Mouse (Mus musculus) forebrain, embryonic 16.5 days (tissue): ENCODE results near the gene Slc25a12. TPM values are rescaled to one million over a fixed set of nuclear protein-coding genes. Genes with fewer than 3 reads are reported as not detected.
A peak's percentile ranks its signal among the peaks of the same experiment; 100 is the strongest.
"Not testable (repeated sequence)": the region's sequence is repeated elsewhere in the genome, so short reads cannot be mapped to it uniquely, and the experiment has no call there.

Experiments
- ATAC-seq: fragments of 200-750 bp; cut with Nextera tagmentation; 2 replicates; pipeline ENCODE4 v1.8.0; 2017; ENCODE audit warnings: mild to moderate bottlenecking, moderate library complexity
- H3K27ac ChIP-seq: fragments of 300-500 bp; sonication (generic); 2 replicates; pipeline ENCODE4 v1.5.1; 2014; ENCODE audit warnings: low read length, control low read depth
- H3K27me3 ChIP-seq: fragments of 300-500 bp; sonication (generic); replicated peaks from 2 replicates; pipeline ENCODE4 v1.6.1; 2014; ENCODE audit warnings: low read length; ENCODE audit not compliant: control insufficient read depth, insufficient read depth
- H3K36me3 ChIP-seq: fragments of 300-500 bp; sonication (generic); 2 replicates; pipeline ENCODE4 v1.6.1; 2014; ENCODE audit not compliant: control insufficient read depth, insufficient read depth
- H3K4me1 ChIP-seq: fragments of 300-500 bp; sonication (generic); replicated peaks from 2 replicates; pipeline ENCODE4 v1.6.1; 2014; ENCODE audit warnings: low read length; ENCODE audit not compliant: control insufficient read depth, insufficient read depth
- H3K4me2 ChIP-seq: fragments of 300-500 bp; sonication (generic); 2 replicates; pipeline ENCODE4 v1.6.1; 2014; ENCODE audit warnings: mild to moderate bottlenecking, low read length, control low read depth
- H3K4me3 ChIP-seq: fragments of 300-500 bp; sonication (generic); replicated peaks from 2 replicates; pipeline ENCODE4 v1.5.1; 2014; ENCODE audit warnings: mild to moderate bottlenecking, low read length, control low read depth
- H3K9ac ChIP-seq: fragments of 300-500 bp; sonication (generic); replicated peaks from 2 replicates; pipeline ENCODE4 v1.6.1; 2014; ENCODE audit warnings: low read depth, low read length, control low read depth
- H3K9me3 ChIP-seq: fragments of 300-500 bp; sonication (generic); 2 replicates; pipeline ENCODE4 v1.6.1; 2016; ENCODE audit warnings: low read length; ENCODE audit not compliant: control insufficient read depth
- WGBS: fragments of 180-500 bp; shearing (Covaris S2); extraction: QIAGEN DNeasy Blood & Tissue Kit; methylation state at CpG from one replicate; pipeline ENCODE4 v1.1.7; 2014; 5-methylcytosine and 5-hydroxymethylcytosine counted together
- polyA plus RNA-seq: library from polyadenylated mRNA; unstranded; fragments of >200 nt; fragmentation: Nextera tagmentation; extraction: Ambion mirVana; gene quantifications from 2 replicates; pipeline ENCODE4 v1.2.1, GENCODE M21; 2015

Gene Slc25a12
- polyA plus RNA-seq, 1 experiment from 2014 or later, result 86.7 TPM

GRCm38 (mm10) chr2:71374275-71375155, 7.0 kb upstream of the Slc25a12 start:
- H3K27me3 ChIP-seq, result no peaks in the 10 kb centered on the region
- no peak for ATAC-seq
- H3K9ac ChIP-seq, result no peak overlapping the region
- H3K4me3 ChIP-seq, result no peak overlapping the region
- H3K4me1 ChIP-seq, result no peaks in the 10 kb centered on the region
- WGBS, result 76% methylated on average over 8 of the region's 8 CpGs
- no peaks in the 10 kb centered on the region for H3K36me3 ChIP-seq
- H3K9me3 ChIP-seq, result no peaks in the 10 kb centered on the region
- no peak overlapping the region for H3K27ac ChIP-seq
- no peak overlapping the region for H3K4me2 ChIP-seq

- not testable (repeated sequence) for H3K4me3 ChIP-seq, H3K27me3 ChIP-seq, H3K4me2 ChIP-seq, H3K27ac ChIP-seq, H3K9ac ChIP-seq, H3K4me1 ChIP-seq, H3K36me3 ChIP-seq, ATAC-seq, H3K9me3 ChIP-seq
- 92% methylated on average over 4 of the region's 4 CpGs for WGBS
Observed at GRCm38 (mm10) chr2:71372261-71372660, 4.7 kb upstream of the Slc25a12 start.

- no peak for ATAC-seq
- Histone ChIP-seq H3K27ac (no peak overlapping the region), H3K27me3 (no peaks in the 10 kb centered on the region), H3K4me3 (no peak overlapping the region), H3K4me1 (peaks cover 4% of the 10 kb centered on the region), H3K4me2 (no peak overlapping the region), H3K9ac (no peak overlapping the region), H3K36me3 (no peaks in the 10 kb centered on the region), H3K9me3 (no peaks in the 10 kb centered on the region)
- WGBS, result 50% methylated on average over 5 of the region's 5 CpGs
Observed at GRCm38 (mm10) chr2:71371790-71372189, 4.2 kb upstream of the Slc25a12 start.

GRCm38 (mm10) chr2:71368086-71368485, 537 bp upstream of the Slc25a12 start:
- Histone ChIP-seq H3K4me1 (peaks cover 22% of the 10 kb centered on the region), H3K9me3 (no peaks in the 10 kb centered on the region), H3K9ac (no peak overlapping the region), H3K27ac (no peak overlapping the region), H3K27me3 (no peaks in the 10 kb centered on the region), H3K36me3 (no peaks in the 10 kb centered on the region), H3K4me3 (no peak overlapping the region), H3K4me2 (peak overlapping the region; percentile 22)
- WGBS, result 47% methylated on average over 8 of the region's 8 CpGs
- ATAC-seq, result 0 out of 2 replicates have a peak, but pooled peaks have one; percentile 1

- Histone ChIP-seq H3K27ac (peak overlapping the region; percentile 87), H3K4me2 (peak overlapping the region; percentile 70), H3K9me3 (no peaks in the 10 kb centered on the region), H3K4me1 (peaks cover 22% of the 10 kb centered on the region), H3K27me3 (no peaks in the 10 kb centered on the region), H3K4me3 (peak overlapping the region; percentile 94), H3K36me3 (peaks cover 2% of the 10 kb centered on the region; the same call in 1 of the 2 replicates), H3K9ac (peak overlapping the region; percentile 77)
- ATAC-seq, result no peak
- WGBS, result 10% methylated on average over 9 of the region's 9 CpGs
Observed at GRCm38 (mm10) chr2:71366618-71367124, 878 bp downstream of the Slc25a12 start.

GRCm38 (mm10) chr2:71360192-71360591, 7.4 kb downstream of the Slc25a12 start:
- Histone ChIP-seq H3K27me3 (no peaks in the 10 kb centered on the region), H3K9ac (no peak overlapping the region), H3K4me2 (no peak overlapping the region), H3K4me1 (peaks cover 5% of the 10 kb centered on the region), H3K36me3 (peaks cover 6% of the 10 kb centered on the region; the same call in 1 of the 2 replicates), H3K27ac (no peak overlapping the region), H3K4me3 (no peak overlapping the region), H3K9me3 (no peaks in the 10 kb centered on the region)
- 86% methylated on average over 1 of the region's 1 CpGs for WGBS
- ATAC-seq, result no peak

GRCm38 (mm10) chr2:71358347-71358746, 9.2 kb downstream of the Slc25a12 start:
- no peak overlapping the region for H3K9ac ChIP-seq
- H3K4me3 ChIP-seq, result no peak overlapping the region
- H3K27me3 ChIP-seq, result no peaks in the 10 kb centered on the region
- H3K27ac ChIP-seq, result no peak overlapping the region
- WGBS, result 93% methylated on average over 5 of the region's 5 CpGs
- no peak for ATAC-seq
- H3K36me3 ChIP-seq, result peaks cover 6% of the 10 kb centered on the region; the same call in 1 of the 2 replicates
- H3K4me2 ChIP-seq, result no peak overlapping the region
- no peaks in the 10 kb centered on the region; the same call in 1 of the 2 replicates for H3K4me1 ChIP-seq
- H3K9me3 ChIP-seq, result no peaks in the 10 kb centered on the region

- Histone ChIP-seq H3K4me2 (no peak overlapping the region), H3K4me3 (no peak overlapping the region), H3K36me3 (0 out of 2 replicates have a peak, but pooled peaks cover 2% of the 10 kb centered on the region), H3K9me3 (no peaks in the 10 kb centered on the region), H3K4me1 (peaks cover 3% of the 10 kb centered on the region; the same call in 1 of the 2 replicates), H3K27ac (no peak overlapping the region), H3K27me3 (no peaks in the 10 kb centered on the region), H3K9ac (no peak overlapping the region)
- 85% methylated on average over 5 of the region's 5 CpGs for WGBS
- no peak for ATAC-seq
Observed at GRCm38 (mm10) chr2:71354055-71354425, 13.5 kb downstream of the Slc25a12 start.

- Histone ChIP-seq H3K9ac (no peak overlapping the region), H3K27me3 (no peaks in the 10 kb centered on the region)
- WGBS, result 73% methylated on average over 10 of the region's 10 CpGs
Observed at GRCm38 (mm10) chr2:71353306-71354054, 14.1 kb downstream of the Slc25a12 start.

More at GRCm38 (mm10) chr2:71353306-71354054, 14.1 kb downstream of the Slc25a12 start:
- H3K9me3 ChIP-seq, result no peaks in the 10 kb centered on the region
- H3K27ac ChIP-seq, result no peak overlapping the region
- 0 out of 2 replicates have a peak, but pooled peaks cover 2% of the 10 kb centered on the region for H3K36me3 ChIP-seq
- peaks cover 3% of the 10 kb centered on the region; the same call in 1 of the 2 replicates for H3K4me1 ChIP-seq
- no peak overlapping the region for H3K4me3 ChIP-seq
- no peak for ATAC-seq
- no peak overlapping the region for H3K4me2 ChIP-seq
